Mouse (Mus musculus) cortical plate, adult 2 months (tissue): ENCODE results near the gene Fhit.

Experiments used
- CTCF ChIP-seq: fragments of 200-500 bp; IDR thresholded peaks from 2 replicates; pipeline ENCODE4 v1.5.1; 2011; ENCODE audit warnings: mild to moderate bottlenecking, control low read depth, low read length; ENCODE audit not compliant: insufficient read depth; ENCODE audit errors: extremely low read depth
- POLR2A ChIP-seq: fragments of 200-500 bp; IDR thresholded peaks from 2 replicates; pipeline ENCODE4 v1.6.1; 2011; ENCODE audit warnings: mild to moderate bottlenecking, low read length, control low read depth; ENCODE audit not compliant: insufficient read depth; ENCODE audit errors: extremely low read depth

DNA sequence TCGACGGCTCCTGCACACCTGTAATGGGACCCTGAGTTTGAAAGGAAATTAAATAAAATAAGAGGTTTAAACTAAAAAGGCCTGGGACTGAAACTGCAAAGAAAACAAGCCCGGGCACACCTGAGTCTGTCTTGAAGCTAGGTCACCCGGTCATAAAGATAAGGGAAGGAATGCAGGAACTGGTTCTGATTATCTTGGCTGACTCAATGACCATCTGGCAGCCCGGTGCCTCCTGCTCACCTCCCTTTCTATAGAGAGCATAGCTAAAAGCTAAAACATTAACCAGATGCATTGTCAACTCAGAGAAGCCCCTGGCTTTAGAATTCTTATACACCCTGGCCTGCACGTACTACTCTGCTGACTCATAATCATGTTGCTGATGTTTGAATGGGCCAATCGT, 1032.7 kb downstream of the Fhit start:
- TF ChIP-seq CTCF (no peak), POLR2A (no peak)
